Mouse (Mus musculus) erythroblast, adult 5-6 weeks (primary cell): Measurements from ENCODE around the gene Cyth3. TPM values are rescaled to one million over a fixed set of nuclear protein-coding genes. Genes with fewer than 3 reads are reported as not detected.

Experiments used
- ATAC-seq: replicated peaks from 2 replicates; pipeline ENCODE4 v1.8.0; 2016; ENCODE audit warnings: moderate number of reproducible peaks, mild to moderate bottlenecking, moderate TSS enrichment, inconsistent platforms; ENCODE audit not compliant: poor library complexity, low FRiP score, severe bottlenecking
- total RNA-seq, 2 experiments: library from RNA; stranded (forward) in 1 of 2; stranded (reverse) in 1 of 2; fragments of 150-400 nt in 1 of 2; fragments of 200-764, 138-1000 nt in 1 of 2; gene quantifications; 2 replicates each; pipeline versions ENCODE4 v1.2.3 to v1.2.4; 2015 to 2017; ENCODE audit warnings: low replicate concordance in 2 of 2

Cyth3 gene
- total RNA-seq, 2 experiments from 2014 or later, result 106 to 145 TPM

GRCm38 (mm10) chr5:143614519-143614918 is 7.7 kb upstream of the Cyth3 start:
- no peak for ATAC-seq

- ATAC-seq, result no peak
Observed at GRCm38 (mm10) chr5:143615353-143615752, 6.9 kb upstream of the Cyth3 start.

GRCm38 (mm10) chr5:143616116-143616515 is 6.1 kb upstream of the Cyth3 start:
- ATAC-seq, result no peak

GRCm38 (mm10) chr5:143616657-143617329 is 5.5 kb upstream of the Cyth3 start:
- ATAC-seq, result peak; percentile 64

GRCm38 (mm10) chr5:143617487-143618209 is 4.6 kb upstream of the Cyth3 start:
- no peak for ATAC-seq

GRCm38 (mm10) chr5:143618585-143618984 is 3.7 kb upstream of the Cyth3 start:
- ATAC-seq, result no peak

GRCm38 (mm10) chr5:143620196-143620595 is 2.1 kb upstream of the Cyth3 start:
- ATAC-seq, result no peak

GRCm38 (mm10) chr5:143620941-143621340 is 1.3 kb upstream of the Cyth3 start:
- ATAC-seq, result no peak

- ATAC-seq, result peak; percentile 29
Observed at GRCm38 (mm10) chr5:143622623-143623150, 440 bp downstream of the Cyth3 start.

- peak; percentile 19 for ATAC-seq
Observed at GRCm38 (mm10) chr5:143623356-143624295, 1.4 kb downstream of the Cyth3 start.

- ATAC-seq, result no peak
Observed at GRCm38 (mm10) chr5:143624449-143624848, 2.2 kb downstream of the Cyth3 start.

- peak; percentile 37 for ATAC-seq
Observed at GRCm38 (mm10) chr5:143625497-143625896, 3.2 kb downstream of the Cyth3 start.

GRCm38 (mm10) chr5:143625940-143626588 is 3.8 kb downstream of the Cyth3 start:
- no peak; the same call in 1 of the 2 replicates for ATAC-seq

- ATAC-seq, result no peak
Observed at GRCm38 (mm10) chr5:143627507-143627906, 5.3 kb downstream of the Cyth3 start.

GRCm38 (mm10) chr5:143627926-143628325 is 5.7 kb downstream of the Cyth3 start:
- ATAC-seq, result no peak

GRCm38 (mm10) chr5:143629686-143630085 is 7.4 kb downstream of the Cyth3 start:
- ATAC-seq, result no peak

- no peak for ATAC-seq
Observed at GRCm38 (mm10) chr5:143630214-143630613, 8.0 kb downstream of the Cyth3 start.

- no peak for ATAC-seq
Observed at GRCm38 (mm10) chr5:143630738-143631137, 8.5 kb downstream of the Cyth3 start.

GRCm38 (mm10) chr5:143631559-143631958 is 9.3 kb downstream of the Cyth3 start:
- ATAC-seq, result no peak
